Mouse (Mus musculus): Measurements from ENCODE around the gene Gm49325. TPM values are rescaled to one million over a fixed set of nuclear protein-coding genes. Genes with fewer than 3 reads are reported as not detected.

The Gm49325 gene
- polyA plus RNA-seq, 1 experiment, result not detected

DNA sequence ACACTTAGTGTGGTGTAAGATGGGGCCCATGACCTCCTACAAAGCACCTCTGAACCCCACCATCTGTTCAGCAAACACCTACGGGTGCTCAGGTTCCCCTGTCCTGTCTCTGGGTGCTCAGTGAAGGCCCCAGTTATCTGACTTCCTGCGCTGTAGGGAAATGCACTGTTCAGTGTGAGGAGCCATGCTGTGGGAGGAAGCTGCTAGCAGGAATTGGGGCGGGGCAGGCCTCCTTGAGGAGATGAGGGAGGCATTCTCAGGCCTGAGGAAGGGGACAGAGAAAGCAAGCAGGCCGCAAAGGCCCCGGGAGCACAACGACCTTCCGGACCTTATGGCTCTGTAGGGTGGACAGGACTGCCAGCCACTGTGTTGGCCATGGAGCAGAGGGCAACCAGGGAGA lies 16.9 kb upstream of the Gm49325 start:
- no peak for DNase-seq (ENCODE audit: low read depth)

DNA sequence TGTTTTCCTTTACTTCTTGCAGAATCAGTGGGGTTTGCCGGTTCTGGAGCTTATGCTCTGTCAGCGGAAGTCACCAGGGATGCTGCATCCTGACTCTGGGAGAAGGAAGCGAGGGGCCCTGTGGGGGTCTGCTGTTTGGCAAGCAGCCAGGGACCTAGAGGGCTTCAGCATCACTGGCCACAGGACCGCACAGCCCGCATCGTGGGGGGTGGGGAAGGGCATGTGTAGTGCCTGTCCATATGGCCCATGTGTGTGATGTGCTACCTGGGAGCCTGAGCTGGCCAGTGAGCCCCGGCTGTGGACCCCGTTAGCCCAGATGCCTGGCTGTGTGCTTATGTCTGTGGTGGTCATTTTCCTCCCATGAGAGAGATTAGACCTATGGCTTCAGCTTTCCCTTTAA lies 16.2 kb upstream of the Gm49325 start:
- DNase-seq (ENCODE audit: low read depth), result no peak

DNA sequence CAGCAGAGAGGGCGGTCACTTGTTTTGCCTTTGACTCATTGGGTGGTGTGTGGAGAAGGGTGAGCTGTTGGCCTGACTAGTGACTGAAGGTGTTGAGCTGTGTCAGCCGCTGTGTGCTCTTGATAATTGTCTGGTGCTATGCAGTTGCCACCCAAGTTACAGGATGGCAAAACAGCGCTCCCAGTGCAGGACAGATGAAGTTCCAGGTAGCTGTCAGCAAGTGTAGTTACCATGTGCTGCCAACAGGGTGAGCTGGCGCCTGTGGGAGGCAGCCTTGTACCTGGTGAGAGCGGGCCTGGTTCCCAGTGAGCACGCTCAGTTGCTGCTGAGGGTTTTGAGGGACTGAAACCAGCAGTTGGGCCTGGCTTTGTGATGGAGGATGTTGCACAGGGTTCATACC lies 15.2 kb upstream of the Gm49325 start:
- no peak for DNase-seq (ENCODE audit: low read depth)

DNA sequence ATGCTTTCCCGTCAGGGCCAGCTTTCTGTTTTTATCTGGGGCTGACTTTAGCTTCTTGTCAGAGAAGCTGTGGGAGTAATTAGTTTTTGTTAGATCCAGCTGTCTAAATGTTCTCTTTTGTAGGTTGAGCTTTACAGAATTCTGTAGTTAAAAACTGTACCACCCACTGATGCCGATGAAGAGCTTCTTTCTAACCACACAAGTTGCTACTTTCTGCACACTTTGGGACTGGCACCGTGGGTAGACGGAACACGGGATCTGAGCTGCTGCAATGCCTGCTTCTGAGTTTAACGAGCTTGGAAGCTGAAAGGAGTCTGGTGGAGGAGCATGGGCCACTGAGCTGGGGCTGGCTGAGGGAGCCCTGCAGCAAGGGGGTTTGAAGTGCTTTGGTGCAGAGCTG lies 14.5 kb upstream of the Gm49325 start:
- no peak for DNase-seq (ENCODE audit: low read depth)

DNA sequence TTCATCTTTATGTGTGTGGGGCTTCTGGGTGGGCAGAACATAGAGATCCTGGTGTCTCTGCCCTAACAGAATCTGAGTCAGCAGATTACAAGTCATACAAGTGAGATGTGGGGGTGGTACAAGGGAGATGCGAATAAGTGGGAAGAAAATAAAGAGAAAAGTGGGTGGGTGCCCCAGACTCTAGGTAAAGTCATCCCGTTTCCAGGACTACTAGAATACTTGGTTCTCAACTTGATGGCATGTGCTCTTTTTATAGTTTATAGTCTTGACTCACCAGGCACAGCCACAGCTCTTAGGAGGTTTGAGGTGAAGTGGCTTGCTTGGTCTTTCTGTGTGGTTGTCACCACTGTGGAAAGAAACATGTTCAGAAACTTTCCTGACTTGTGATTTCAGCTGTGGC lies 9.9 kb upstream of the Gm49325 start:
- no peak for DNase-seq (ENCODE audit: low read depth)

DNA sequence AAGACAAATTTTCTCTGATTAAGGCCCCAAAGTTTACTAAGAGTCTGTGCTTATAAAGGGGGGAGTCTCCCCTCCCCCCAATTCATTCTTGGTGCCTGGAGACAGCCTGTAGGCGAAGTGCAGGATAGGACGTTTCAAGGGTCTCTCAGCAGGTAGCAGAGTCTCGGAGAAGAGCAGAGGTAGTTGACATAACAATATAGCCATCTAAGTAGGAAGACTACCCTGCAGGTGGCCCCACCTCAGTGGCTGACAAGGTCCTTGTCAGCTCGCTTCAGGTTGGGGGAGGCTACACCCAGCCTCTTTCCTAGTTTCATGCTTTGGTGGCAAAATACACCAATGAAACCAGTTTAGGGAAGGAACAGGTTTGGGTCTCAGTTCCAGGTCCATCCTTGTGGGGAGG lies 3.0 kb upstream of the Gm49325 start:
- no peak for DNase-seq (ENCODE audit: low read depth)

DNA sequence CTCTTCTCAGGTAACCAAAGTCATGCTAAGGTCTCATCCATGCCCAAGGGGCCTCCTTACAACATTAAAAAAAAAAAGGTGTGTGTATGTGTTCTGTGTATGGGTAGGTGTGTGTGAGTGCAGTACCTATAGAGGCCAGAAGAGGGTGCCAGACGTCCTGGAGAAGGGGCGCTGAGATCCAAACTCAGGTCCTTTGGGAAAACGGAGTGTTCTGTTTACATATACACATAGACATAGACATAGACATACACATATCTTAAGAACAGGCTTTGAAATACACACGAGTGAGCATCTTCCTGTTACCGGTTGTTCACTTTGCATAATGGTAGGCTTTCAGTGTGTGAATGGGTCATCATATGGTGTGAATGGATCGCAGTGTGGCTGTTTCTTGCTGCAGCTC lies 1.9 kb upstream of the Gm49325 start:
- DNase-seq (ENCODE audit: low read depth), result no peak

DNA sequence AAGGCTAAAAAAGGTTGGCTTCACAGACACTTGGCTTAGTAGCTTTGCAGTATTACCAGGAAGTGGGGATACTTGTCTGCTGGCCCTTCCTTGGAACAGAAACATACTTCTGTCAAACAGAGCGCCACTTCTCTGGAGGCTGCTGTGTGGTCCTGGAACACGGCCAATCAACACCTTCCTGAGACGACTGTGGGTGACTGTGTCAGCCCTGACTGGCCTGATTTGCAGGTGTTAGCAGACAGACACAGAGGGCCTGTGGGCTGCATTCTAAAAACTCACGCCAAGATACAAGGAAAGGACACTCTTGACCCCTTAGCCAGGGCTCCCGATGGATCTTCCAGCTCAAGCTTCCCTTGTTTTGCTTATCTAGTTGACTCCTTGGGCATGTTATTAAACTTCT lies 1.0 kb upstream of the Gm49325 start:
- no peak for DNase-seq (ENCODE audit: low read depth)

DNA sequence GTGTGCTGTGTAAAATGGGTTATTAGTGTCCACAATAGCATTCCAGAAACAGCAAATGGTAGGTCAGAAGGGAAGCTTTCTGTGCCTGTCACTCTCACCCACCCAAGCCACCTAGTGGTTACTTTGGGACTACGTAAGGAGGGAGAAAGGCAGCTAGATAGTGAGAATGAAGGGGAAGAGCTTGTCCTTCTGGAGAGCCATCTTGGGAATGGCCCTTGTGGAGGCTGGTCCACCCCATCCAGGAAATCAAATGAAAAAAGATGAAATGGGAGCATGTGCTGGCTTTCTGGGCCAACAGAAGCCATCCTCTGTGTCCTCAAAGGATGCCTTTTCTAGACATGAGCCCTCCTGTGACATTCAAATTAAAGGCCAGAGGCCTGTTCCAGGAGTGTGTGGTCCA lies 629 bp upstream of the Gm49325 start:
- no peak for DNase-seq (ENCODE audit: low read depth)

DNA sequence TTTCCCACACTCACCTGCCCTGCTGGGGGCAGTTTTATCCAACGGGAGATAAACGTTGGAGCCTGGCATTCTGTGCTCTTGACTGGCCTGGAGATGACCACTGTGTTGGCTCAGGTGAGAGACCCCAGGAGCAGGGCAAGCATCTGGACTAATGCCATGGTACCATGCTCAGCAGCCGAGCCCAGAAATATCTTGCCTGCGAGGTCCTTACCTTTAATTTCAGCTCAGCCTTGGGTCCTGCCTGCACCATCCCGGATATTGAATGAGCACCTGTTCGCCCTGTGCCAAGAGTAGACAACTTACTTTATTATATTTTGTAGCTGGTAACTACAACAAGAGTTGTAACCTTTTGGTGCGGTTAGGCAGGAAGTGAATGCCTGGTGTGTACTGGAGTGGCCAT lies 858 bp downstream of the Gm49325 start:
- DNase-seq (ENCODE audit: low read depth), result no peak

DNA sequence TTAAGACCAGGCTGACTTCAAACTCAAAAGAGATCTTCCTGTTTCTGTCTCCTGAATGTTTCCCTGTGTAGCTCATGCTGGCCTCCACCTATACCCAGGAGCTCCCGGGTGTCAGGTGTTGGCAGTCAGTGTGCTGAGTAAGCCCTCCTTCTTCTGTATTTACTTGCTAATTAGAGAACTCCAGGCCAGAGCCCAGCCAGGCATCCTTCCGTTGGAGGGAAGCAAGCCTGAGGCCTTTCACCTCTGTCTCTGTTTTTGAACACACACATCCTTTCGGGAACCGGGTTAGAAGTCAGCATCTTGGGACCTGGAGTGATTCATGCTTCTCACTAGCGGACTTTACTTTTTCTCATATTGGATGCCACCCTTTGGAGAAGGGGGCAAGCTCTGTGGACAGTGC lies 1.4 kb downstream of the Gm49325 start:
- no peak for DNase-seq (ENCODE audit: low read depth)

DNA sequence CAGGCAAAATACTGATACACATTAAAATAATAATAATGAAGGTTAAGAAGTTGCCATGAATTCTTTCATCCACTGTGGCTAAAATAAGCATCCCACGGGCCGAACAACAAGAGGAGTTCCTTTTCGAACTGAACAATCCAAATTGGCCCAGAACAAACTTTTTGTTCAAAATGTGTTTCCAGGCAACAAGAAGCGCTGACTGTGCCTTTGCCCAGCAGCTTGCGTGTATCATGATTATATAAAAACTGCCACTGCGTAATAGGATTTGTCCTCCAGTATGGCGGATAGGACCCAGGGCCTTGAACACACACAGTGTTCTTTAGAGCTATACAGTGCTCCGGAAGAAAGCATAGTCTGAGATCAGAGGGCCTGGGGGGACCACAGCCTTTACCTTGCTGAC lies 2.6 kb downstream of the Gm49325 start:
- no peak for DNase-seq (ENCODE audit: low read depth)

DNA sequence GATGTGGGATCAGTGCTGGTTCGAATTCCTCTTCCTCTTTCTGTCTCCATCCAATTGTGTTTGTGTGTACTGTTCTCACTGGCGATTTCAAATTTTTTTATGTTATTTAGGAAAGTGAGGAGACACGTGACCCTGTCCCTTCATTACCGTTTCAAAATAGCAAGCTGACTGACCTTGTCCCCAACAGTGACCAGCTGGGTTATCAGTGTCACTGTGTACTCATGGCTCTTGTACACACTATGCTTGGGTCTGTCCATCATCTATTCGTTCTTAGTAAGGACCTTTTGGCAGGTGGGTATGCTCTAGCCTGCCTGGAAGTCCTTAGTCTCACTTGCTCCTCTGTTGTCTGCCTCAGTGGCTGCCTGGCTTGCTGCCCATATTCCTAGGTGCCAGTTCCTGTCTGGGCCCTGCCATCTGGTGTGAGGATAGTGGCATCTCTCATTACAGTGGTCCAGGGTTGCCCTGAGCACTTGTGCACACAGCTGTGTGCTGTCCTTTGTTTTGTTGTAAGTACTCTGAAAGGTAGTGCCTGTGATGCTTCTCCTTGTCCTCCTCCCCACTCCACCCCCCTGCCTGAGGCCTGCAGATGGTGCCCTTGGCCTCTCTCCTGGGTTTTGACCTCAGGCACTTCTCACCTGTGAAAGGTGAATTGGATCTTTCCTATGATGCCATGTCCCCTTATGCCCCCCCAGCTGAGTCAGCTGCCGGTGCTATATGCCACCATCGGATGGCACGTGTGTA lies 4.4 kb downstream of the Gm49325 start:
- no peak for DNase-seq (ENCODE audit: low read depth)

DNA sequence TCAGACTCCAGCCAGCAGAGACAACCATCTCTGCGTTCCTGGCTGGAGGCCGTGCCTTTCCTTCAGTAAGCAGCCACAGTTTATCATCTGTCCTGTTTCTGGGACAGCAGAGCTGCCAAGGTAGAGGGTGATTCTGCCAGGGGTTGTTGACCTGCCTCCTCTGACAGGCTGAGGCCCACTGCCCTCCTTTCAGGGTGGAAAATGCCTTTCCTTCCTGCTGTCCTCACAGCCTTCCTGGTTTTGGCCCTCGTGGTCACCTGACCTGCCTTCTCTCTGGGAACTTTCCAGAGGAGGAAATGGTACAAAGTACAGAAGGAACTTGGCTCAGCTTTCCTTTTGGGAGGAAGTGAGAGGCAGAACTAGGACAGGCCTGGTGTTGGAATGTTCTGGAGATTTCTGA lies 7.4 kb downstream of the Gm49325 start:
- no peak for DNase-seq (ENCODE audit: low read depth)

DNA sequence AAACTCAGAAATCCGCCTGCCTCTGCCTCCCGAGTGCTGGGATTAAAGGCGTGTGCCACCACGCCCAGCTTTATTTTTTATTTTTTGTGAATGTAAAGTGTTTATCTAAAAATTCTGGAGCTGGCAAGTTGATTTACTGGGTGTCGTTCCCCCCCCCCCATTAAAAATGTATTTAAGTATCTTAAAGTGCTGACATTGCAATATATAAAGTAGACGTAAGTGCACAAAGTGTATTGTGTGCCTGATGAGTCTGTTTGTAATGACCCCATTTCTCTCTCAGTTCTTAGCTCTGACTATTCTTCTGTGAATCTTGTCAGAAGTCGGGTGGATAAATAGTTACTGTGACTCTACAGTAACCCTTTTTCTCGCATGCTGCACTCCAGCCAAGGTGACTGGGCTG lies 9.7 kb downstream of the Gm49325 start:
- no peak for DNase-seq (ENCODE audit: low read depth)

DNA sequence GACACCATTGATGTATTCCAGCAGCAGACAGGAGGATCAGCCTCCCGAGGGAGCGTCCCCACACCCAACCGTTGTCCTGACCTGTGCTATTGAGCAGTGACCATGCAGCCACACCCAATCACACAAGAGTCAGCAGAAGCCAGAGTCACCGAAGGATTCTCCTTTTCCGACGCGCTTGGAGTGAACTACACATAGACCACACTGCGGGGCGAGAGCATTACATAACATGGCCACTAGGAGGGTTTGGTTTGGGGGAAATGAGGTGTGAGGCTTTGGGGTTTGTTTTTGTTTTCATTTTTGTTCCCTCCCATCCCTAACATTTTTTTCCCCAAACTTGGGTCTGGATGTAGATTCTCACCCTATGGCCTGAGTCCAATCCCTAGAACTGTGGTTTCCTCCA lies 10.2 kb downstream of the Gm49325 start:
- no peak for DNase-seq (ENCODE audit: low read depth)

DNA sequence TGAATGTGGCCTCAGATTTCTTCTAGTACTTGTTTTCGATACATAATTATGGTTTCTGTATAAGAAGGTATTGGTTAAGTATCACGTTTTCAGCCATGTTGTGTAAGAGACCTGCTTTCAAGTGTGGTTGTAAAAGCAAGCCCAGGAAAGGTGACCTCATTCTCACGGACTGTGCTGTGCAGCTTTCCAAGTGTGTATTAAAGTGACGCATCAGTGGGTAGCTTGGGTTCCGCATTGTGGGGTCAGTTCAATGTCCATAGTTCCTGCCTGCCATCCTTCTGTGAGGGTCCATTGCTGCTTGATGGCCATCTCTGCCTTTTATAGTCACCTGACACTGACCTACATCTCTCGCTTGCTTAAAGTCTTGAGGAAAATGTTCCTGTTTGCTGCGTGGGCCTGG lies 10.9 kb downstream of the Gm49325 start:
- no peak for DNase-seq (ENCODE audit: low read depth)

DNA sequence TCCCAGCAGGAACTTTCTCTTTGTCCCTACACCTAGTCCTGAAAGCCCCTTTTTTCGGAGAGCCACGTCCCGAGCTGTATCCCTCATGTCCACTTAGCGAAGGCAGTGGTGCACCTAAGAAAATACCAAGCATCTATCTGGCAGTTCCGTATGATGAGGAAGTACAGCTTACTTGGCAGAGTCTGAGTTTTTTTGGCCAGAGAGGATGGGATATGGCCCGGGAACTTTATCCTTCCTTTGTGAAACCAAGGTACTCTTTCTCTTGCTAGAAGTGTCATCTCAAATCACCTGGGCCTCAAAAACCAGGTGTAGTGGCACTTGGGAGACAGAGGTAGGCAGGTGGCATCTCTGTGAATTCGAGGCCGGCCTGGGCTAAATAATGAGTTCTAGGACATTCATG lies 15.5 kb downstream of the Gm49325 start:
- no peak for DNase-seq (ENCODE audit: low read depth)

DNA sequence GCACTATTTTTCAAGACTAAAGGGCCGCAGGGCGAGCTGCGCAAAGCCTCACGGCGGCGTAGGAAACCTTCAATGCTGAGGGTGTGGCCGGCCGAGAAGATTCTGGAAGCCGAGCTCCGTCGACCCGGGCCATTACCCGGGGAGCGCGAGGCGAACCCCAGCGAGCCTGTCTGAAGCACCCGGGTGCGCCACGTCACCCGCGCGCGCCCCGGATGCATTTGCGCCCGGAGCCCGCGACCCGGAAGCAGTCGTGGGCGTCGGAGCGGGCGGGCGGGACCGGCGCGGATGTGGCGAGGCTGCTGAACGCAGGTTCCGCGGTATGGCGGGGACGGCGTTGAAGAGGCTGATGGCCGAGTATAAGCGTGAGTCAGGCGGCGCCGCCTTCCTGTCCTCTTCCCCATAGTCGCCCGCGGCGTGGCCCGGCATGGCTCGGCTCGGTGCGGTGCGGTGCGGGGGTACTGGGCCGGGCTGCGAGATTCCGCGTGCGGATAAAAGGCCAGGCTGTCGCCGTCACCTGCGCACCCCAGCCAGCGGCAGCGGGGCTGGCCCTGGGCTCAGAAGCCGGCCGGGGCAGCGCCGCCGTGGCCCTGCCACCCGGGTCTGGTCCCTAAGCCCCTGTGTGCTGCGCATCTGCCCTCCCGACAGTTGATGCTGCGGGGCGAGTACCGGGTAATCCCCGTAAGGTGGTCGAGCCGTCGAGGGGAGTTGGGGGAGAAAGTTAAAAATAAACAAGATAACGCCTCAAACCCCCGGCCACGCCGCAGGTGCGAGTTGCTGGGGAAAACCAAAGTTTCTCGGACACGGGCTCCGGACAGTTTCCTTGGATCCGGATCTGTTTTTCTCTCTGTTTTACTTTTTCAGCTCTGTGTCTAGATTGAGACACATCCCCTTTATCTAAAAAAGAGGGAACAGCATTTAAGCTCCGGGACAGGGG lies 16.3 kb downstream of the Gm49325 start, which contains the start of gene Ube2g2:
Gene Ube2g2, plus strand, starts transcription at position 221 of the 934 bp plus-strand sequence.
- no peak for DNase-seq (ENCODE audit: low read depth)

DNA sequence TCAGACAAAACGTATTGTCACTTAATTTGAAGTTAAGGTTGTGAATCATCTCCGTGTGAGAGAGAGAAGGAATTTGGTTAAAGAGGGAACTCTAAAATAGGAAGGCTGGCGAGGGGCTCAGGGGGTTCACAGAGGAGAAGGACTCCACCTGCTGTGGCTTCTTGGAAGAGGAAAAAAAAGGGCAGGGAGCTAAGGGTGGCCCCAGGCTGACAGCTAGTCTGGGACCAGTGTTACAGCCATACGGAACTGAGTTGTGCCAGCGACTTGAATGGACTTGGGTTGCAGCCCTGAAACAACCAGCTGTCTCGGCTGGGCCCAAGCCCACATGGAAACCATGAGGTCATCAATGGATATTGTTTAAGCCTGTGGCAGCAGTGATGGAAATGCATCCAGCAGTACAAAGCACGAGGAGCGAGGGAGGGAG lies 17.1 kb downstream of the Gm49325 start:
- no peak for DNase-seq (ENCODE audit: low read depth)

DNA sequence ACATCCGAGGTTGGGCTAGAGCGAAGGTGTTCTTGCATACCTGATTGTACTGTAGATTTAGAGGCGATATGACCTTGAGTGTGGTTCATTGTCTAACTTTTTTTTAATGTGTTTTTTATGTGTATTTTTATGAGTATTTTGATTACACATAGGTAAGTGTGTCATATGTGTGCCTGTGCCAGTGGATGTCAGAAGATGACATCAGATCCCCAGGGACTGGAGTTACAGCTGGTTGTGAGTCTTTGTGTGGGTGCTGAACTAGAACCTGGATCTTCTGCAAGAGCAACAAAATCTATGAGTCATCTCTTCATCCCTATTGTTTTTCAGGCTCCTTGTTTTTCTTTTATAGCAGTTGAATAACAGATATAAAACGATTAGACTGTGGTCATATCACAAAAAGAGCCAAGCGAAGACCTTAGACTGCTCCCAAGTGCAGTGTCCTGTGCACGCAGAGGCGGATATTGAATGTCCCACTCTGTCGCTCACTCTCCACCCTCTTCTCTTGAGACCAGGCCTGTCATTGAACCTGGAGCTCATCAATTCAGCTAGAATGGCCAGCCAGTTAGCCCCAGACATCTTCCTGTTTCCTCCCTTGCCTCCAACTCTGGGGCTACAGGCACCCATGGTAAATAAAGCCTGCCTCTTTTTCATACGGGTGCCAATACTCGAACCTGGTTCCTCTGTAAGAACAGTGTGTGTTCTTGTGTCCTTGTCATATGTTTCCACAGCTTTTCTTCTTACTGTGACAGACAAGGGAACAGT lies 17.8 kb downstream of the Gm49325 start:
- DNase-seq (ENCODE audit: low read depth), result no peak

DNA sequence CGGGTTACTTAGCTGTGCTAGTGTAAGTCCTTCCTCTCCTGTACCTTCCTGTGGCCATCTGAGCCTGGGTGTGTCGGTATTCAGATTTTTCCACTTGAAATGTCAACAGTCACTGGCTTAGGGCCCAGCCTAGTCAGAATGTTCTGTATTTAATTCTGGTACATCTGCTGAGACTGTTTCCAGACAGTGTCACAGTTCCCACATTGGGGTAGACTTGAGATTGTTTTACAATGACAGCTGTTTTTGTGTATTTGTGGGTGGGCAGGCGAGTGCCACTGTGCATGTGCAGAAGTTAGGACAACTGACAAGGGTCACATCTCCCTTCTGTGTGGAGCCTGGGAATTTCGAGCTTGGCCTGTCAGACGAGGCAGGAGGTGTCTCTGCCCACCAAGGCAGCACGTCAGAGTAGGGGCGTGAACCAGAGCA lies 18.6 kb downstream of the Gm49325 start:
- no peak for DNase-seq (ENCODE audit: low read depth)
